Mouse (Mus musculus) heart, postnatal 0 days (tissue): ENCODE results near the gene Clcn7.

ENCODE experiments used
- CTCF ChIP-seq: IDR thresholded peaks from 2 replicates; pipeline ENCODE4 v1.5.1; 2016; ENCODE audit warnings: antibody characterized with exemption, control low read depth, low read depth
- EP300 ChIP-seq: IDR thresholded peaks from 2 replicates; pipeline ENCODE4 v1.6.1; 2016; ENCODE audit warnings: antibody characterized with exemption, low read depth

DNA sequence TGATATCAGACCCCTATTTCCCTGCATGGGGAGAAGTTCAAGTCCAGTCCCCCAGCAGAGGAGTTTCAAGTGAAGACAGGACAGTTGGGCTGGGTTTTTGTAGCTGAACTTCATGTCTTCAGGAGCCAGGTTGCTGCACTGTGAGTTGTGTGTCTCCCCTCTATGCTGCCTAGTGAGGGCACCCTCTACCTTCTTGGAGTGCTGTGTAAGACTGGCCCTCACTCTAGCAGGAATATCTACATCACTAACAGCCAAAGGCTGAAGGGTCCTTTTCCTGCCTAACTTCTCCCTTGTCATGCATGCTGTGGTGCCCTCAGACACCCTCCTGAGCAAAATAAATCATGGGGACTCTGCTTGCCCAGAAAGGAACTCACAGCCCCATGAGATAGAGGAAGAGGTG, 50.0 kb downstream of the Clcn7 start:
- no peak for TF ChIP-seq CTCF
- TF ChIP-seq EP300: no peak
